Mouse (Mus musculus): Measurements from ENCODE around the gene Sfxn5.

Gene Sfxn5

GRCm38 (mm10) chr6:85333000-85333669 is at the start of gene Sfxn5:
Sfxn5 (minus strand) TSS chr6:85333422.
- DNase-seq: peak; percentile 98

GRCm38 (mm10) chr6:85382791-85383190 is 49.6 kb upstream of the Sfxn5 start:
- no peak for DNase-seq

- no peak for DNase-seq
These were observed 48.4 kb upstream of the Sfxn5 start for GRCm38 (mm10) chr6:85381648-85382020.

GRCm38 (mm10) chr6:85380901-85381647 is 47.9 kb upstream of the Sfxn5 start:
- peak in 1 of 2 experiments; percentile 31 for DNase-seq

- DNase-seq: peak; percentile 82 to 85
These were observed 47.1 kb upstream of the Sfxn5 start for GRCm38 (mm10) chr6:85380201-85380900.

GRCm38 (mm10) chr6:85378629-85379028 is 45.4 kb upstream of the Sfxn5 start:
- DNase-seq: no peak

GRCm38 (mm10) chr6:85377876-85378275 is 44.7 kb upstream of the Sfxn5 start:
- DNase-seq: no peak

GRCm38 (mm10) chr6:85377066-85377734 is 44.0 kb upstream of the Sfxn5 start:
- no peak for DNase-seq

GRCm38 (mm10) chr6:85374734-85375114 is 41.5 kb upstream of the Sfxn5 start:
- peak; percentile 95 to 97 for DNase-seq

- DNase-seq: peak in 1 of 2 experiments; percentile 47
These were observed 40.9 kb upstream of the Sfxn5 start, which contains the start of gene Rab11fip5 for GRCm38 (mm10) chr6:85373951-85374733. Rab11fip5 (minus strand) TSS chr6:85374634.

GRCm38 (mm10) chr6:85373066-85373860 is 40.0 kb upstream of the Sfxn5 start:
- no peak for DNase-seq

GRCm38 (mm10) chr6:85372496-85372895 is 39.3 kb upstream of the Sfxn5 start:
- no peak for DNase-seq

GRCm38 (mm10) chr6:85371859-85372405 is 38.7 kb upstream of the Sfxn5 start:
- peak; percentile 30 to 36 for DNase-seq

- DNase-seq: no peak
These were observed 37.6 kb upstream of the Sfxn5 start for GRCm38 (mm10) chr6:85370666-85371430.

- DNase-seq: no peak
These were observed 36.8 kb upstream of the Sfxn5 start for GRCm38 (mm10) chr6:85370041-85370440.

GRCm38 (mm10) chr6:85369181-85369860 is 36.1 kb upstream of the Sfxn5 start:
- peak in 1 of 2 experiments; percentile 35 for DNase-seq

GRCm38 (mm10) chr6:85368722-85369121 is 35.5 kb upstream of the Sfxn5 start:
- DNase-seq: no peak

GRCm38 (mm10) chr6:85368166-85368565 is 34.9 kb upstream of the Sfxn5 start:
- no peak for DNase-seq

- DNase-seq: peak; percentile 36 to 62
These were observed 33.2 kb upstream of the Sfxn5 start for GRCm38 (mm10) chr6:85366387-85366786.

- no peak for DNase-seq
These were observed 31.2 kb upstream of the Sfxn5 start for GRCm38 (mm10) chr6:85364439-85364838.

Measured in cerebellum, postnatal 14 days (tissue).